Mouse (Mus musculus) liver, embryonic 15.5 days (tissue): ENCODE data around the gene Zfp277. TPM values are rescaled to one million over a fixed set of nuclear protein-coding genes. Genes with fewer than 3 reads are reported as not detected.

Experiments
- ATAC-seq: fragments of 200-750 bp; cut with Nextera tagmentation; 2 replicates; pipeline ENCODE4 v1.8.0; 2017; ENCODE audit warnings: moderate number of reproducible peaks, mild to moderate bottlenecking, moderate library complexity; ENCODE audit not compliant: insufficient read depth
- H3K27ac ChIP-seq: fragments of 300-500 bp; sonication (generic); replicated peaks from 2 replicates; pipeline ENCODE4 v1.5.1; 2015; ENCODE audit warnings: mild to moderate bottlenecking, inconsistent platforms
- H3K27me3 ChIP-seq: fragments of 300-500 bp; sonication (generic); 2 replicates; pipeline ENCODE4 v1.6.1; 2015; ENCODE audit warnings: mild to moderate bottlenecking, inconsistent platforms
- H3K36me3 ChIP-seq: fragments of 300-500 bp; sonication (generic); replicated peaks from 2 replicates; pipeline ENCODE4 v1.6.1; 2015; ENCODE audit warnings: moderate library complexity, mild to moderate bottlenecking, inconsistent platforms
- H3K4me1 ChIP-seq: fragments of 300-500 bp; sonication (generic); replicated peaks from 2 replicates; pipeline ENCODE4 v1.6.1; 2015; ENCODE audit warnings: inconsistent platforms
- H3K4me2 ChIP-seq: fragments of 300-500 bp; sonication (generic); 2 replicates; pipeline ENCODE4 v1.6.1; 2015; ENCODE audit warnings: moderate library complexity, mild to moderate bottlenecking, inconsistent platforms
- H3K4me3 ChIP-seq: fragments of 300-500 bp; sonication (generic); replicated peaks from 2 replicates; pipeline ENCODE4 v1.5.1; 2015; ENCODE audit warnings: mild to moderate bottlenecking, inconsistent platforms
- H3K9ac ChIP-seq: fragments of 300-500 bp; sonication (generic); 2 replicates; pipeline ENCODE4 v1.6.1; 2015; ENCODE audit warnings: moderate library complexity, mild to moderate bottlenecking, inconsistent platforms
- H3K9me3 ChIP-seq: fragments of 300-500 bp; sonication (generic); replicated peaks from 2 replicates; pipeline ENCODE4 v1.6.1; 2016; ENCODE audit warnings: inconsistent platforms
- WGBS: fragments of 180-500 bp; shearing (Covaris S2); methylation state at CpG from one replicate; pipeline ENCODE4 v1.1.7; 2015; ENCODE audit warnings: mixed read lengths; ENCODE audit not compliant: insufficient replicate concordance; 5-methylcytosine and 5-hydroxymethylcytosine counted together
- polyA plus RNA-seq: library from polyadenylated mRNA; unstranded; fragments of >200 nt; fragmentation: Nextera tagmentation; extraction: Ambion mirVana; gene quantifications from 2 replicates; pipeline ENCODE4 v1.2.1, GENCODE M21; 2015

The Zfp277 gene
- polyA plus RNA-seq, 1 experiment from 2014 or later, result 6.6 TPM

DNA sequence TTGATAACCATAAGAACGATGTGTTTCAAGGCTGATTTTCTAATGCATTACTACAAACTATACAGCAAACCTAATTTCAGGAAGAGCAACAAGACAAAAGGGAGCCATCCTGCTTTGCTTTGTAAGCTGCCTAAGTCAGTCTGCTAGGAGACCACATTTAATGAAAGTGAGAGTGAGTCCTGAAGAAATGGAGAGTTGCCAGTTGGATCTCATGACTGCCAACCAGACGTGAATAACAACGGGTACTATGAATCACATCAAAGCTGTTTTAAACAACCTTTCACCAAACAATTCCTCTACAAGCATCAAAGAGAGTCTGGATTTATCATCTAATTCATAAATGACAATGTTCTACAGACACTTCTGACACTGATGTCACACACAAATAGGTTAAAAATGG is 11.6 kb downstream of the Zfp277 start:
- Histone ChIP-seq H3K27me3 (no peaks in the 10 kb centered on the region), H3K27ac (no peak overlapping the region), H3K4me3 (no peak overlapping the region), H3K4me2 (no peak overlapping the region), H3K36me3 (no peaks in the 10 kb centered on the region), H3K4me1 (no peaks in the 10 kb centered on the region), H3K9me3 (no peaks in the 10 kb centered on the region), H3K9ac (no peak overlapping the region)
- WGBS, result 54% methylated on average over 3 of the region's 3 CpGs
- no peak for ATAC-seq

DNA sequence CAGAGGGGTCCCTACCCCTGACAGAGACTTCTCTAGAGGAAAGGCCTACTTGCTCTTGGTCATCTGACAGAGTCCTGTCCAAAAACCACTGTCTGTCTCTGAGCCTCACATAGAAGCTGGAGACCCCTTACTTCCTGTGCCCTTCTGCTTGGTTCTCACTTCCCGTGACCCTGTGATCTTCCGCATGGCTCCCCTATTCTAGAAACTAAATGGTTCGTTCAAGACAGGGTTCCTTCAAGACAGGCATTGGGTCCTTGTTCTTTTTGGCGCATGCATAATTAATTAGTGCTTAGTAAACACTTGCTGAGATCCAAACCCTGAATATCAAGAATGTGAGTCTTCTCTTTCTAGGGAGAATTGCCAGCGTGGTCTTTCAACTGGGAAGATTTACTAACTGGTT is 14.6 kb downstream of the Zfp277 start:
- Histone ChIP-seq H3K36me3 (no peaks in the 10 kb centered on the region), H3K9ac (no peak overlapping the region), H3K27ac (no peak overlapping the region), H3K4me2 (no peak overlapping the region), H3K9me3 (no peaks in the 10 kb centered on the region), H3K4me1 (no peaks in the 10 kb centered on the region), H3K27me3 (no peaks in the 10 kb centered on the region), H3K4me3 (no peak overlapping the region)
- 61% methylated on average over 5 of the region's 5 CpGs for WGBS
- no peak for ATAC-seq

DNA sequence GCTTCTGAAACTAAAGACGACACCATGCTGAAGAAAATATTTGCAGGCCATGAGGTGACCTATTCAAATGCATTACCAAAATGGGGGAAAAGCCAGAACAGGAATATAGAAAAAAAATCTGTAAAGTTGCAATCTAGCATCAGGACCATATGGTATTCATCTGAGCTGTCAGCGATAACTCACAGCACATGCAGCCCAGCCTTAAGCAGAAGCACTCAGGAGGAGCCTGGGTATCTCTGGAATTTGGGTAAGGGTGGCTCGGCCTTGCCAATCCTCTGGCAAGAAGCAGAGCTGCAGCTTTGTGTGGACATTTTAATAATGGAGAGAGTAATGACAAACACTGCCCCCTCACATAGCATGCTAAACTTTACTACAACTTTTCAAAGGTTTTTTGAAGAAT is 15.7 kb downstream of the Zfp277 start:
- no peak overlapping the region for H3K27ac ChIP-seq
- H3K36me3 ChIP-seq, result no peaks in the 10 kb centered on the region
- H3K4me1 ChIP-seq, result no peaks in the 10 kb centered on the region
- no peak overlapping the region for H3K9ac ChIP-seq
- H3K4me2 ChIP-seq, result no peak overlapping the region
- no peaks in the 10 kb centered on the region for H3K27me3 ChIP-seq
- no peak for ATAC-seq
- H3K4me3 ChIP-seq, result no peak overlapping the region
- 69% methylated on average over 3 of the region's 3 CpGs for WGBS
- H3K9me3 ChIP-seq, result no peaks in the 10 kb centered on the region

DNA sequence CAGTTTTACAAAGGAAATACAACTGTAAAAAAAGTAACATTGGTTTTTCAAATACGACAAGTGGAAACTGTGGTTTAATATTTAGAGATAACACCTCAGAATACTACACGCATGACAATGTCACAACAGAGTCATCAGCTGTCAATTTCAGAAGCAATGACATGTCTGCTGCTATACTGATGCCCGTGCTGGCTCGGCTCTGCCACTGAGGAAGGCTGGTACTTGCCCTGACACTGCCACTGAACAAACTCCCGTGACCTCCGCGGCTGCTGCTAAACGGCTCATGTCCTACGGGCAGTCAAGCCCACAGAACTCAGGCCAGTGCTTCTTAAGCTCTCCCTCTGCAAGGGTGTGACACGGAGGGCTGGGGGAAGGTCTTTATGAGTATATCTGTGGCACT is 18.1 kb downstream of the Zfp277 start:
- Histone ChIP-seq H3K4me3 (no peak overlapping the region), H3K4me1 (no peaks in the 10 kb centered on the region), H3K4me2 (no peak overlapping the region), H3K9me3 (no peaks in the 10 kb centered on the region), H3K27ac (no peak overlapping the region), H3K27me3 (no peaks in the 10 kb centered on the region), H3K36me3 (no peaks in the 10 kb centered on the region), H3K9ac (no peak overlapping the region)
- WGBS, result 59% methylated on average over 10 of the region's 10 CpGs
- ATAC-seq, result no peak

DNA sequence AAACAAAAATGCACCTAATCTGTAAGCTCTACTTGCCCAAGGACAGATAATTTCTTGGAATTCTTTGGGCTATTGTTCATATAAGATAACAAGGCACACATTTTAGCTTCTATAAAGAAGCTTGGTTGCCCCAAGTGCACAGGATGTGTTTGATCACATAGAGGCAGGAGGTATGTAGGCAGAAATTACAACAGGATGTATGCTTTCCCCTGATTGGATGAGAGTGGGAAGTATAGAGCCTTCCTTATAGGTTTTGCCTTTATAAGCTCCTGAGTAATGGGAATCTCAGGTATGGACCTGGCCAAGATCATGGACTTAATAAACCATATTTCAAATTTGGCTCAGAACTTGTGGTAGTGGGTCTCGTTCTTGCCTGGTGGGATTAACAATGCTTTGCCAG is 20.7 kb downstream of the Zfp277 start:
- H3K36me3 ChIP-seq, result no peaks in the 10 kb centered on the region
- H3K4me1 ChIP-seq, result no peaks in the 10 kb centered on the region
- H3K27me3 ChIP-seq, result no peaks in the 10 kb centered on the region
- no peak overlapping the region for H3K27ac ChIP-seq
- H3K4me2 ChIP-seq, result no peak overlapping the region
- H3K9me3 ChIP-seq, result no peaks in the 10 kb centered on the region
- H3K4me3 ChIP-seq, result no peak overlapping the region
- ATAC-seq, result no peak
- H3K9ac ChIP-seq, result no peak overlapping the region
- WGBS, result 72% methylated on average over 1 of the region's 1 CpGs

DNA sequence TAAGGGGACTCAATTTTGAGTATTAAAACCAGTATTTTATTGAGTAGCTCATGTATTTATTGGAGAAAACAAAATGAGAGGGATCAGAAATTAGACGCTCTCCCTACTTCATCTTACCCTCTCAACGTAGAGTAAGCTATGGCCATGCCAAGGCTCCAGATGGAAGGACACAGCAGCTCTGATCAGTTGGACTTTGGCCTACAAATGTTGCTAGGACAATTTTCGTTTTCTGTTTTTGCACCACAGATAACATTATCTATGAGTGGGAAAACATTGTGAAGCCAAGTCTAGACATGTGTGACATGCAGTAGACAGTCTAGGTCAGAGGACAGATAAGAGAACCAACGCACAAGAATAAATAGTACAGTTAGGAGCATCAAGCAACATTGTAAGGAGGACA is 28.4 kb downstream of the Zfp277 start:
- H3K27ac ChIP-seq, result no peak overlapping the region
- no peak overlapping the region for H3K4me3 ChIP-seq
- no peak overlapping the region for H3K9ac ChIP-seq
- no peaks in the 10 kb centered on the region for H3K27me3 ChIP-seq
- no peaks in the 10 kb centered on the region for H3K4me1 ChIP-seq
- no peak for ATAC-seq
- no peaks in the 10 kb centered on the region for H3K36me3 ChIP-seq
- 45% methylated on average over 4 of the region's 4 CpGs for WGBS
- H3K4me2 ChIP-seq, result no peak overlapping the region
- no peaks in the 10 kb centered on the region for H3K9me3 ChIP-seq

DNA sequence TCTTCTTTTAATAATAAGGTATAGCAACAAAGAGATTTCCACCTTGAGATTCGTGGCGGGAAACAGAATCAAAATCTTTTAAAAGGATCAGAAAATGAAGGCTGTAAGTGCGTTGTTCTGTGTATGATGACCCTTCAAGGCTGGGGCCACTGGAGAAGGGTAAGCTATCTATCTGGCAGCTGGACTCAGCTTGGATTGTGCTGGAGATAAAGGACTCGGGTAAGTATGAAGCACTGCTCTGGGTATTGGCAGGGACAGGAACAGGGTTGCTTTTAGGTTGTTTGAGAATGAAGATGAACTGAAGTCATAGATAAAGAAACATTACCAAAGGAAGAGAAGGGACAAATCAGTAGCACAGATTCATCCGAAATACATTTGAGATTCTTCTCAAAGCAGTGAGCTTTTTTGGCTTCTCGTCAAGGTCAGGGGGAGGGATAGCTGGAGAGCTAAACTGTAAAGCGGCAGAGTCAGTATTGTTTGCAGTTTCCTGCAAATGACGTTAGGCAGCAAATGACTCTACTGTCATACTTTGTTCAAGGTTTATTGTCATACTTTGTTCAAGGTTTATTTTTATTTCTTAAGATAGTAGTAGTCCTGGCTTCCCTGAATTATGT is 30.3 kb downstream of the Zfp277 start:
- no peak overlapping the region for H3K9ac ChIP-seq
- WGBS, result 60% methylated on average over 8 of the region's 8 CpGs
- ATAC-seq, result no peak
- H3K36me3 ChIP-seq, result no peaks in the 10 kb centered on the region
- no peak overlapping the region for H3K27ac ChIP-seq
- H3K4me2 ChIP-seq, result no peak overlapping the region
- H3K4me3 ChIP-seq, result no peak overlapping the region
- H3K9me3 ChIP-seq, result no peaks in the 10 kb centered on the region
- H3K27me3 ChIP-seq, result no peaks in the 10 kb centered on the region
- H3K4me1 ChIP-seq, result no peaks in the 10 kb centered on the region

DNA sequence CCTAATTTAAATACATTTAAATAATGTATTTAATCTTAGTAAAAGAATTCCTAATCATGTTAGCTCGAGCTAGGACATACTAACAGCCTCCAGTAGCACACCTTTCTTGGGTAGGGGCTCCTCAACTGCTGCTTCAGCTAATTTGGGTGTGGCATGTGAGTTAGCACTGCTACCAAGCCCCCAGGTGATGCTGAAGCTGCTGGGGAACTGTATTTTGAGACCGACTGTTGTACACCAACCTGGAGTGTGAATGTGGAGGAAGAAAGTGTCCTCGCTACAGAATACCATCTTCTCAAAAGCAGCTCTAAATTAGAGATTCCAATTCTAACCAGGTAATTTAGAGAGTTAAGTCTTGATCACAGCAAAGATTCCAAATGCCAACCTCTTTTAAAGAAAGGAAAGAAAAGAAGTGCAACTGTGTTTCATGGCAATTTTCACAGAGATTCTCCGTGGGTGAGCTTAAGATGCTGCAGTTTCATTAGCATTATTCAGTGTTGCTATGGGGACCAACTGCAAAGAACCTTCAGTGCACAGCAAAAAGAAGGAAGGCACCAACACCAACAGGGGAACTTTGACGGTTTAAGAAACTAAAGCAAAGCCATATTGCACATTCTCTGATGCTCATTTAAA is 30.9 kb downstream of the Zfp277 start:
- Histone ChIP-seq H3K9ac (no peak overlapping the region), H3K4me2 (no peak overlapping the region), H3K4me1 (no peaks in the 10 kb centered on the region), H3K27me3 (no peaks in the 10 kb centered on the region), H3K9me3 (no peaks in the 10 kb centered on the region), H3K36me3 (0 out of 2 replicates have a peak, but pooled peaks cover under 1% of the 10 kb centered on the region), H3K4me3 (no peak overlapping the region), H3K27ac (no peak overlapping the region)
- WGBS, result 50% methylated on average over 5 of the region's 5 CpGs
- ATAC-seq, result no peak

DNA sequence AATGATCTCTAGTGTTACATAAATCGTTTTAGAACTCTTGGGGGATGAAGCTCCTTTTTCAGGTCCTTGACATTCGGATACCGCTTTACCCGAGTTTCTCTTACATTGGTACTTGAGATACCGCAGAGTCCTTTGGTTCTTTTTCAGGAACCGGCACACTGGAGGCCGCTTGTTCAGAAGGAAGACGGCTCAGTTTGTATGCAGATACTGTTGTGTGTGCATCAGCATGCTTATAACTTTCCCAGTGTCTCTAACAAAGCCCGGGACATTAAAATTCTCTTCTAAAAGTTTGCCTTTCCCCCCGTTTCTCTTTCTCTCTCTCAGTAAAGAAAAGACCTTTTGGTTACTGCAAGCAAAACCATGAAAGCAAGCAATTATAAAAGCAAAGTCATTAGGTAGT is 45.9 kb downstream of the Zfp277 start:
- H3K36me3 ChIP-seq, result no peaks in the 10 kb centered on the region
- no peaks in the 10 kb centered on the region for H3K4me1 ChIP-seq
- H3K4me3 ChIP-seq, result no peak overlapping the region
- 83% methylated on average over 10 of the region's 10 CpGs for WGBS
- no peak for ATAC-seq
- H3K9ac ChIP-seq, result no peak overlapping the region
- no peak overlapping the region for H3K27ac ChIP-seq
- H3K27me3 ChIP-seq, result no peaks in the 10 kb centered on the region
- no peak overlapping the region for H3K4me2 ChIP-seq
- no peaks in the 10 kb centered on the region for H3K9me3 ChIP-seq

DNA sequence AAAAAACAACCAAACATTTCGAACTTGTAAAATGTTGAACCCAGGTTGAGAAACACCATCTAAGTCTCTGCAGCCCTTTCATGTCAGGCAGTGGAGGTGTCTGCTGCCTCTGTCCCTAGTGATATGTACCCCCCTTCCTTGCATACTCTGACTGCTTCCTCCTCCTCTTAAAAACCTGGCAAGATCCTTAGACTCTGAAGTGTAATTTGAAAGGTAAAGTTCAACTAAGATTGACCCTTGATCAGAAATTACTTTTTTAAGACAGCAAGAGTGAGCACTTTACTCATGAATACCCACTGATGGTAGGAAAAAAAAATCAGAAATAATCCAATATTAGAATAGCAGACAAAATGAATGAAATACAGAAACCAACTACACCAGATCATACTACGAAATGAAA is 46.3 kb downstream of the Zfp277 start:
- 81% methylated on average over 2 of the region's 2 CpGs for WGBS
- H3K27ac ChIP-seq, result no peak overlapping the region
- H3K36me3 ChIP-seq, result no peaks in the 10 kb centered on the region
- no peaks in the 10 kb centered on the region for H3K4me1 ChIP-seq
- H3K9me3 ChIP-seq, result no peaks in the 10 kb centered on the region
- no peak overlapping the region for H3K4me2 ChIP-seq
- no peak overlapping the region for H3K4me3 ChIP-seq
- no peak for ATAC-seq
- H3K27me3 ChIP-seq, result no peaks in the 10 kb centered on the region
- no peak overlapping the region for H3K9ac ChIP-seq

DNA sequence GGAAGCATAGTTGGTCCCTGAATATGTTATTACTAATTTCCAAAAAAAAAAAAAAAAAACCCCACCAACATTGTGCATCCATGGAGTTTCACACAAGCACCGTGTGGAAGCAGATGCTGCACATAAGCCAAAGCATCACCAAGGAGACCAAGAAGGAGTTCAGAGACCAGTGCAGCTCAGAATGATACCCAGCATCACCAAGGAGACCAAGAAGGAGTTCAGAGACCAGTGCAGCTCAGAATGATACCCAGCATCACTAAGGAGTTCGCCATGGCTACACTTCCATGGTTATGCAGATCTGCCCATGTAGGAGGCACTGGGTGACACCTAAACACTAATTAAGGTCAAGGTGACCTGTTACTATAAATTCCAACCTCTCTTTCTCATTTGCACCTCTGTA is 46.8 kb downstream of the Zfp277 start:
- Histone ChIP-seq H3K4me3 (no peak overlapping the region), H3K4me2 (no peak overlapping the region), H3K36me3 (no peaks in the 10 kb centered on the region), H3K9ac (no peak overlapping the region), H3K27ac (no peak overlapping the region), H3K4me1 (no peaks in the 10 kb centered on the region), H3K9me3 (no peaks in the 10 kb centered on the region), H3K27me3 (no peaks in the 10 kb centered on the region)
- ATAC-seq, result no peak
- 78% methylated on average over 2 of the region's 2 CpGs for WGBS

DNA sequence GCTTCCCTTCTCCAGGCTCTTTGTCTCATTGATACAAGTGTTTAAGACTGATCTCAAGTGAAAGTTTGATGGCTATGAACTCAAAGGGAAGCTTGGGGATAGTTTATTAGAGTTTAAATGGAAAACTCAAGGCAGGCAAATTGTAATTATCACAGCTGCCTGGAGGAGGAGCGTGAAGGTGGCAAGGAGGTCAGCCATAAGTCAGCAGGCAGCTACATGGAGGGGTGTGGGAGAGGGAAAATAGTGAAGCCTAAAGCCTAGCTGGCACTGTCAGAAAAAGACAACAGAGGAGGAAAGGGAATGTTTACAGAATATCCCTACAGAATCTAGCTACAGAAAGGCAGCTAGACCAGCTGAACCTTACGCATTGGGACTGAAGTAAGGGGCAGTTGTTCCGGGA is 52.8 kb downstream of the Zfp277 start:
- Histone ChIP-seq H3K27ac (no peak overlapping the region), H3K4me3 (no peak overlapping the region), H3K9me3 (no peaks in the 10 kb centered on the region), H3K4me2 (no peak overlapping the region), H3K9ac (no peak overlapping the region), H3K4me1 (no peaks in the 10 kb centered on the region), H3K27me3 (no peaks in the 10 kb centered on the region), H3K36me3 (no peaks in the 10 kb centered on the region)
- WGBS, result 63% methylated on average over 3 of the region's 3 CpGs
- no peak for ATAC-seq
